Mouse (Mus musculus) c-Kit-negative CD71-positive TER-119-positive erythroid progenitor cells, embryonic 14.5 days (primary cell): ENCODE results near the gene Med29.

Experiments used
- DNase-seq: peaks from one replicate; pipeline ENCODE4 v3.0.0-alpha.2; 2013; ENCODE audit warnings: low read depth, low spot score

Gene Med29

DNA sequence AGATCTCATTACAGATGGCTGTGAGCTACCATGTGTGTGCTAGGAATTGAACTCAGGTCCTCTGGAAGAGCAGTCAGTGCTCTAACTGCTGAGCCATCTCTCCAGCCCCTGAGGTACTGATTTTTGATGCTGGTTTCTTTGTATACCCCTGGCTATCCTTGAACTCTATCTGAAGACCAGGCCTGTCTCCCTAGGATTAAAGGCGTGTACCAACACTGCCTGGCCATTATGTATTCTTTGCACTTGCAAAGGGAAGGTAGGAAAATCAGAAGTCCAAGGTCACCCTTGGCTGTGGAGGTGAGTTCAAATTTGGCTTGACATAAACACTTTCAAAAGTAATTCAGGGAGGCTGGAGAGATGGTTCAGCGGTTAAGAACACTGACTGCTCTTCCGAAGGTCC lies 37.9 kb downstream of the Med29 start:
- DNase-seq, result no peak

GRCm38 (mm10) chr7:28354113-28354581 lies 38.4 kb downstream of the Med29 start:
- DNase-seq, result no peak

DNA sequence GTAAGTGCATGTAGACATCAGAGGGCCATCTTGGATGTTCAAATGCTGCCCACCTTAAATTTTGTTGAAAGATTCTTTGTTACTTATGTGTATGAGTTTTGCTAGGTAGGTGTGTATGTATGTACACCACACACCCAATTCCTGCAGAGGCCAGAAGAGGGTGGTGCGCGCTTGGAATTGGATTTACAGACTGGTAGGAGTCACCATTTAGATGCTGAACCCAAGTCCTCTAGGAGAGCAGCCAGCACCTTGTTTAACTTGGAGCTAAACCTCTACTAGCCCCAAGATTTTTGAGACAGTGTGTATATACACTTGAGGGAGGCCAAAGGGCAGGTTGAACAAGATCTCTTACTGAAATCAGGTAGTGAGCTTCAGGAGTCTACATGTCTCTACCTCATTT lies 39.2 kb downstream of the Med29 start:
- no peak for DNase-seq

GRCm38 (mm10) chr7:28351676-28352191 lies 40.8 kb downstream of the Med29 start:
- no peak for DNase-seq

DNA sequence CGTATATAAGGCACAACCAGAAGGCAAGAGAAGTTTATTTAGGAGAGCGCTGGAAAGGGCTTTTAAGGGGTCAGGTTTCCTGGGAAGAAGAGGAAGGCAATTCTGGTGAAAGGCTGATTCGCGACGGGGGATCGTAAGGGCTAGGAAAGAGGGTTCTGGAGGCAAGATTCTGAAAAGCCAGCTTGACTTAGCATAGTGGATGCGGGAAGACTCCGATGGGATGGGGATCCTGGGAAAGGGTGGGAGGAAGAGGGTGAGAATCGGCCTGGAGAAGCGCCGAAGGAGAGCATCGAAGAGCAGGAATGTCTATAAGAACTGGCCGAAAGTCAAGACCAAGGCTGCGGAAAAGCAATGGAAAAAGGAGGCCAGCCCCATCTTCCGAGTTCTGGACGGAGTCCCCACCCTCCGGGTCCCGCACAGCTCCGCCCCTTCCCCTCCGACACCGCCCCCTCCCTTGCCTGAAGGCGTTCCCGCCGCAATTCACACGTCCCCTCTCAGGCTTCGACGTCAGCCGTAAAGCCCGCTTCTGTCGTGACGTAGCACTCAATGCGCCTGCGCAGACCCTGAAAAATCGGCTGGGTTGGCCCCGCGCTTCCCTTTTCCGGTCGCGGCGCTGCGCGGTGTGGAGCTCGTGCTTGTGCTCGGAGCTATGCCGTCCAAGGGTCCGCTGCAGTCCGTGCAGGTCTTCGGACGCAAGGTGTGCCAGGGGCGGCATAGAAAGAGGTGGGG lies 42.2 kb downstream of the Med29 start, which contains the start of gene Rps16:
Gene Rps16, plus strand, starts transcription at position 498 of the 729 bp plus-strand sequence.
- peak; percentile 95 for DNase-seq

- DNase-seq, result no peak
Measured at GRCm38 (mm10) chr7:28348601-28349000, 43.9 kb downstream of the Med29 start.

- no peak for DNase-seq
Measured at GRCm38 (mm10) chr7:28347746-28348145, 44.8 kb downstream of the Med29 start.

- peak; percentile 71 for DNase-seq
Measured at GRCm38 (mm10) chr7:28344637-28345036, 47.9 kb downstream of the Med29 start.

DNA sequence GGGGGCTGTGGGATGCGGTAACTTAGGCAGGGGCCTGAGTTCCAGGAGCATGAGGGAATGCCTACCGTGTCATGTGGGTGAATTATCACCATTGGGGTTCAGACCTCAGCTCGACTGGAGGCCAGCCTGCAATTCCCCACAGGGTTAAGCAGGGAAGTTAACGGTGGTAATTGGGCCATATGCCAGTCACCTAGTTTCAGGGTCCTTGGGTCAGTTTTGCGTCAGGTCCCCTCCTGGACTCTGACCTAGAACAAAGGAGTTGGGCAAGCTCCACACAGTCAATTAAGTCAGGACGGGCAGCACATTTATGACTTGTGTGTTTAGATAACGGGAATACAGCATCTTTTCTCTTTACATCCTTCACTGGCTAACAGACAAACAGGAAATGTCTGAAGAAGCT lies 51.1 kb downstream of the Med29 start:
- no peak for DNase-seq

DNA sequence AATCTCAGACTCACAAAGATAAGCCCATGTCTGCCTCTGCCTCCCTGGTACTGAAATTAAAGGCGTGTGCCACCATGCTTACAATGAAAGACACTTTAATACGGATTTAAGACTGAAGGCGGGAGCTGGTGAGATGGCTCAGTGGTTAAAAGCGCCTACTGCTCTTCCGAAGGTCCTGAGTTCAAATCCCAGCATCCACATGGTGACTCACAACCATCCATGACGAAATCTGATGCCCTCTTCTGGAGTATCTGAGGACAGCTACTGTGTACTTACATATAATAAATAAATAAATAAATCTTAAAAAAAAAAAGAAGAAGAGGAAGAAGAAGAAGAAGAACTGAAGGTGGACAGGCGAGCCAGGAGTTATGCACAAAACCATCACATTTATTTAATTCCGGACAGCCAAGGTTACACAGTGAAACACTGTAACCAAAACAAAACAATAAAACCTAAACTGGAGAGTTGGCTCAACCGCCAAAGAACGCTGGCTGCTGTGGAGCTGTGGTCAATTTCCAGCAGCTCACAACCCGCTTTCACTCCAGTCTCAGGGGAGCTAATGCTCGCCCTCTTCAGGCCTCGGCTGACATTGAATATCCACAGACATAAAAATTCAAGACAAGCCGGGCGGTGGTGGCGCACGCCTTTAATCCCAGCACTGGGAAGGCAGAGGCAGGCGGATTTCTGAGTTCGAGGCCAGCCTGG lies 53.1 kb downstream of the Med29 start:
- peak; percentile 33 for DNase-seq

- peak; percentile 99 for DNase-seq
Measured at GRCm38 (mm10) chr7:28338108-28338998, 54.2 kb downstream of the Med29 start, which contains the start of gene Supt5. TSS of gene Supt5 (minus strand) at chr7:28338746.
